Comparison of ENCODE assay signal across 23 mouse cellular contexts in the genomic region with DNA sequence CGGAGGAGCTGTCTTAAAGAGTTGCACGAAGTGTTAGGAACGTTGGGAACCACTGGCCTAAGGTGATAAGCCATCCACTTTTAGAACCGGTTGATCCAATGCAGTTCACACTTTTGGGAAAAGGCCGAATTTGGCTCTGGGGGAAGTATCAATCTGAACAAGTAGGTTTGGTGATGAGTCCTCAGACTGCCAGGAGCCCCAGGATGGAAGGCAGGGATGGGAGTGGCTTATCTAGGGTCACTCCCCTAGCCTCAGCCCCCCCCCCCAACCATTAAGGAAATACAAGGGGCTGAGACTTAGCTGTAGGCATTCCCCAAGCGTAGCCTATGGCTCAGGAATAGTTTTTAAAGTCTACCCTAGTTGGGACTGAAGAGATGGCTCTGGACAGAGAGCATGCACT. TPM values are rescaled to one million over a fixed set of nuclear protein-coding genes. Genes with fewer than 3 reads are reported as not detected.
DNase-seq lines count a peak whose midpoint lies in the region; ATAC-seq and TF ChIP-seq lines count a peak whose summit lies in the region.
"Had no signal": no experiment of that assay in that cellular context is flagged by ENCODE, and none has a peak within 500 bp of the region (broad histone marks: within the 10 kb centered on the region; RNA-seq: fewer than 3 reads in every experiment).

No protein-coding gene starts in this region.

- DNase-seq in kidney, adult 2 months = no peak
- no peak for DNase-seq in kidney, adult 18-20 months
- DNase-seq in ES-CJ7 (ENCODE audit: low read depth, low spot score) (peak; percentile 84), ZHBTc4 (ENCODE audit: low read depth, low spot score) (peak; percentile 83)
- DNase-seq in cerebellum, adult 2 months = no peak
- no peak for DNase-seq in lung, postnatal 0 days (ENCODE audit: low spot score)
- DNase-seq: adrenal gland, adult 2 months; adrenal gland, postnatal 25 days; cerebellum, adult 11 months; cerebellum, adult 9-10 months; cerebellum, postnatal 25 days; gastrocnemius, postnatal 10 days; heart, postnatal 36 days had no signal

- no peaks in the 10 kb centered on the region for H3K27me3 ChIP-seq in kidney, adult 2 months (replicated peaks; ENCODE audit: control insufficient read depth, insufficient read depth, low read length)
- H3K27me3 ChIP-seq in cerebellum, adult 2 months (ENCODE audit: control insufficient read depth, insufficient read depth, low read length) = no peaks in the 10 kb centered on the region
- no peaks in the 10 kb centered on the region for H3K27me3 ChIP-seq in lung, postnatal 0 days (replicated peaks; ENCODE audit: insufficient read depth, low read length)
- H3K27me3 ChIP-seq in hindbrain, embryonic 13.5 days = no peaks in the 10 kb centered on the region
- H3K27me3 ChIP-seq: forebrain, embryonic 15.5 days; heart, embryonic 12.5 days had no signal

- no peaks in the 10 kb centered on the region for H3K36me3 ChIP-seq in kidney, adult 2 months (ENCODE audit: control insufficient read depth, insufficient read depth, low read length)
- no peaks in the 10 kb centered on the region for H3K36me3 ChIP-seq in lung, postnatal 0 days (ENCODE audit: insufficient read depth, low read length)
- no peaks in the 10 kb centered on the region for H3K36me3 ChIP-seq in hindbrain, embryonic 13.5 days
- H3K36me3 ChIP-seq: forebrain, embryonic 15.5 days; G1E; heart, embryonic 12.5 days had no signal

- H3K4me1 ChIP-seq in kidney, adult 2 months (ENCODE audit: control insufficient read depth, insufficient read depth, low read length) = peaks cover 26% of the 10 kb centered on the region
- no peaks in the 10 kb centered on the region for H3K4me1 ChIP-seq in cerebellum, adult 2 months (ENCODE audit: control insufficient read depth, insufficient read depth, low read length)
- no peaks in the 10 kb centered on the region for H3K4me1 ChIP-seq in lung, postnatal 0 days (ENCODE audit: insufficient read depth, low read depth, low read length)
- no peaks in the 10 kb centered on the region for H3K4me1 ChIP-seq in hindbrain, embryonic 13.5 days (replicated peaks)
- H3K4me1 ChIP-seq: forebrain, embryonic 15.5 days had no signal

- H3K9me3 ChIP-seq in lung, postnatal 0 days (ENCODE audit: low read length) = no peaks in the 10 kb centered on the region
- H3K9me3 ChIP-seq in hindbrain, embryonic 13.5 days = no peaks in the 10 kb centered on the region
- H3K9me3 ChIP-seq: forebrain, embryonic 15.5 days; G1E; heart, embryonic 12.5 days had no signal

- TF ChIP-seq POLR2A in kidney, adult 2 months (IDR thresholded peaks at IDR 0.05; ENCODE audit: low read depth, low read length) = no peak
- no peak for TF ChIP-seq POLR2A in cerebellum, adult 2 months (IDR thresholded peaks at IDR 0.05; ENCODE audit: borderline replicate concordance, insufficient read depth, low read length)

- WGBS in kidney, adult 2 months = 96% methylated on average over 6 of the region's 6 CpGs
- 95% methylated on average over 6 of the region's 6 CpGs for WGBS in cerebellum, adult 2 months
- WGBS in lung, postnatal 0 days = 89% methylated on average over 6 of the region's 6 CpGs
- 89% methylated on average over 6 of the region's 6 CpGs for WGBS in hindbrain, embryonic 13.5 days

- no peak for ATAC-seq in lung, postnatal 0 days
- ATAC-seq in hindbrain, embryonic 13.5 days (ENCODE audit: low FRiP score) = no peak
- ATAC-seq: forebrain, embryonic 15.5 days; hindbrain, embryonic 16.5 days; inflammation-experienced regulatory T-cells, adult 6 months; intestine, postnatal 0 days had no signal

- H3K9ac ChIP-seq in lung, postnatal 0 days (replicated peaks; ENCODE audit: low read depth) = no peak overlapping the region
- no peak overlapping the region for H3K9ac ChIP-seq in hindbrain, embryonic 13.5 days
- H3K9ac ChIP-seq: forebrain, embryonic 15.5 days; heart, embryonic 12.5 days had no signal

- no peak for TF ChIP-seq EP300 in lung, postnatal 0 days (IDR thresholded peaks at IDR 0.05)

- no peak overlapping the region for H3K4me2 ChIP-seq in lung, postnatal 0 days (replicated peaks; ENCODE audit: low read depth, low read length)
- H3K4me2 ChIP-seq in hindbrain, embryonic 13.5 days = no peak overlapping the region
- H3K4me2 ChIP-seq: forebrain, embryonic 15.5 days; heart, embryonic 12.5 days had no signal

- no peak for TF ChIP-seq CTCF in kidney, adult 2 months (conservative IDR thresholded peaks at IDR 0.05; ENCODE audit: insufficient read depth, insufficient read length, low read depth, low read length)
- TF ChIP-seq CTCF in cerebellum, adult 2 months (IDR thresholded peaks at IDR 0.05; ENCODE audit: borderline replicate concordance, insufficient read depth, low read depth, low read length) = no peak
- TF ChIP-seq CTCF in lung, postnatal 0 days (IDR thresholded peaks at IDR 0.05) = no peak

- no peak overlapping the region for H3K4me3 ChIP-seq in kidney, adult 2 months (ENCODE audit: insufficient read depth, low read depth, low read length)
- H3K4me3 ChIP-seq in cerebellum, adult 2 months (replicated peaks; ENCODE audit: insufficient read depth, low read depth, low read length) = no peak overlapping the region
- no peak overlapping the region for H3K4me3 ChIP-seq in lung, postnatal 0 days (ENCODE audit: low read depth, low read length)
- no peak overlapping the region for H3K4me3 ChIP-seq in hindbrain, embryonic 13.5 days
- H3K4me3 ChIP-seq: forebrain, embryonic 15.5 days; heart, embryonic 12.5 days had no signal

- 0 out of 2 replicates have a peak overlapping the region, but pooled peaks have one; percentile 87 for H3K27ac ChIP-seq in kidney, adult 2 months (ENCODE audit: insufficient read depth, low read depth, low read length)
- H3K27ac ChIP-seq in cerebellum, adult 2 months (ENCODE audit: insufficient read depth, low read length) = no peak overlapping the region
- no peak overlapping the region for H3K27ac ChIP-seq in lung, postnatal 0 days (ENCODE audit: low read length)
- no peak overlapping the region for H3K27ac ChIP-seq in hindbrain, embryonic 13.5 days
- H3K27ac ChIP-seq: forebrain, embryonic 15.5 days had no signal

RNA-seq across cellular contexts. Expression of a gene that starts 27.8 kb away (rescaled TPM):
- 15.9 and 19.6 TPM in 2 replicates for polyA plus RNA-seq in kidney, adult 2 months (2012; rRNA removed)
- 16.6 and 18.6 TPM in 2 replicates for polyA plus RNA-seq in cerebellum, adult 2 months (2012; rRNA removed)
- 5.7 and 8.8 TPM in 2 replicates for polyA plus RNA-seq in lung, postnatal 0 days (2015; fragmentation: Nextera tagmentation; extraction: Ambion mirVana)
- polyA plus RNA-seq in hindbrain, embryonic 13.5 days (2015; fragmentation: Nextera tagmentation; extraction: Ambion mirVana) = 19.2 and 19.7 TPM in 2 replicates

RNA-seq across cellular contexts. Expression of a gene that starts 39.7 kb away (rescaled TPM):
- polyA plus RNA-seq in kidney, adult 2 months (2012; rRNA removed) = 10.2 and 10.5 TPM in 2 replicates
- polyA plus RNA-seq in cerebellum, adult 2 months (2012; rRNA removed) = 2.3 and 2.6 TPM in 2 replicates
- 52.3 and 57.5 TPM in 2 replicates for polyA plus RNA-seq in lung, postnatal 0 days (2015; fragmentation: Nextera tagmentation; extraction: Ambion mirVana)
- 41.0 and 43.3 TPM in 2 replicates for polyA plus RNA-seq in hindbrain, embryonic 13.5 days (2015; fragmentation: Nextera tagmentation; extraction: Ambion mirVana)
- polyA plus RNA-seq: G1E had no signal

RNA-seq across cellular contexts. Expression of a gene that starts 52.2 kb away (rescaled TPM):
- polyA plus RNA-seq in kidney, adult 2 months (2012; rRNA removed) = 29.0 and 32.3 TPM in 2 replicates
- 0.57 and 0.73 TPM in 2 replicates for polyA plus RNA-seq in cerebellum, adult 2 months (2012; rRNA removed)
- polyA plus RNA-seq in lung, postnatal 0 days (2015; fragmentation: Nextera tagmentation; extraction: Ambion mirVana) = 3.5 and 3.6 TPM in 2 replicates
- 0.25 and 0.43 TPM in 2 replicates for polyA plus RNA-seq in hindbrain, embryonic 13.5 days (2015; fragmentation: Nextera tagmentation; extraction: Ambion mirVana)
- polyA plus RNA-seq: G1E had no signal

RNA-seq across cellular contexts. Expression of a gene that starts 57.4 kb away (rescaled TPM):
- polyA plus RNA-seq in kidney, adult 2 months (2012; rRNA removed) = 30.1 and 33.8 TPM in 2 replicates
- 7.7 and 9.5 TPM in 2 replicates for polyA plus RNA-seq in cerebellum, adult 2 months (2012; rRNA removed)
- polyA plus RNA-seq in lung, postnatal 0 days (2015; fragmentation: Nextera tagmentation; extraction: Ambion mirVana) = 1.1 and 1.2 TPM in 2 replicates
- 0.26 TPM in 1 of 2 replicates, not detected in the other for polyA plus RNA-seq in hindbrain, embryonic 13.5 days (2015; fragmentation: Nextera tagmentation; extraction: Ambion mirVana)
- polyA plus RNA-seq: forebrain, embryonic 11.5 days; G1E; hindbrain, embryonic 11.5 days; kidney, embryonic 14.5 days had no signal

Comparison
In these comparisons a context has a peak if more than half of its experiments do, and no peak if none do; other contexts are left out.
1. DNase-seq: peak in ES-CJ7 (single experiment) and ZHBTc4 (single experiment); none in kidney, adult 2 months (single experiment), kidney, adult 18-20 months (single experiment), cerebellum, adult 2 months (0 of 2) and lung, postnatal 0 days (single experiment).